Mouse (Mus musculus): ENCODE results near the gene Nedd9.

Gene Nedd9

DNA sequence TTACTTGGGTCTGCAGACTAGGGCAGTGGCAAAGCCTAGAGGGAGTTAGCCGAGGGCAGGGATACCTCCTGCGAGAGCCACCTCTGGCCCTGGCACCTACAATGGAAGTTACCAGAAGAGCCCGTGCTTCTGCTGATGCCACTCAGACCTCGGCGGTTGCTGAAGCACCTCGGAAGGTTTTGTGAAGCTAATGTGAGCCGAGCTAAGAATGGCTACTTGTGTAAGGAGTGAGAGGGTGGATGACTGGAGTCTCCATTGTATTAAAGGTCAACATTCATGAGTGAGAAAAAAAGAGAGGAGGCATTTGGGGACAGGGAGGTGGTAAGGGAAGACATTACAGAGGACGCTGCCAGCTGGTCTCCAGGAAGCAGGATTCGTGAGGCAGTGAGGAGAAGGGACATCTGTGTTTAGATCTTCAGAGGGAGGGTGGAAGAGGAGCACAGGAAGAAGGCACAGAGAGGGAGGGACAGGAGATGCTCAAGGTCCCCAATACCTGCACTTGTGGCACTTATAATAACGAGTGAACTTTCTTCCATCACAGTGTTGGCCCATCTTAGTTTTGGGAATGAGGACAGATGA is 78.7 kb downstream of the Nedd9 start:
- DNase-seq: no peak

DNA sequence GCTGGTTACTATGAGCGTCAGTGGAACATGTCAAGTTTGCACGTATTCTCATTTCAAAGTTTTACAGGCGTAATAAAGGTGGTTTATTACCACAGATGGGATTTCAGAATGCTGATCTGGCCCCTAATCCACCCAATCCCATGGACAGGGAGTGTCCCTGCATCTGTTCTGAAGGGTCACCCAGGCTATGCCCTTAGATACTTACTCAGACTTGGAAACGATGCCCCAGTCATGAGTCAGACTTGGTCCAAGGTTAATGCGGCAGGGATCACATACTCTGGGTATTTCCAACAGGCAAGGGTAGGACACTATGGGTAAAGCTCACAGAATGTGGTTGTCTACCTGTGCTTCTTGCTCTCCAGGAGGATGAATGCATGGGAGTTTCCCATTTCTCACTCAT is 82.2 kb downstream of the Nedd9 start:
- no peak for DNase-seq

DNA sequence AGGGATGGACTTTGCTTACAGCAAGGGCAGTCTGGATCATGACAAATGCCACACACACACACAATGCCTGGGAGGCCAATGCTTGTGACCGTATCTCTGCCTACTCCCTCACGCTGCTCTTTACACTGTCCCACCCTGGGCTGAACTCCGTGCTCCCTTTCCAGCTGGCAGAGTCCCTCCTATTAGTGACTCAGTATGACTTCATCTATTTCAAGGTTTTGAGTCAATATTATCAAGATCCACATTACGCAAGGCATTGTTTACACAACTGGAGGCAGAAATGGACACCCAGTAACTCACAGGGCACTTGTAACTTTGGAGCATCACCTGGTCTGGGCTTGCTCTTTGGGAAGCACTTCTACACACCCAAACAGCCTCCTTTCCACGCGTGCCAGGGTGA is 83.3 kb downstream of the Nedd9 start:
- DNase-seq: no peak

DNA sequence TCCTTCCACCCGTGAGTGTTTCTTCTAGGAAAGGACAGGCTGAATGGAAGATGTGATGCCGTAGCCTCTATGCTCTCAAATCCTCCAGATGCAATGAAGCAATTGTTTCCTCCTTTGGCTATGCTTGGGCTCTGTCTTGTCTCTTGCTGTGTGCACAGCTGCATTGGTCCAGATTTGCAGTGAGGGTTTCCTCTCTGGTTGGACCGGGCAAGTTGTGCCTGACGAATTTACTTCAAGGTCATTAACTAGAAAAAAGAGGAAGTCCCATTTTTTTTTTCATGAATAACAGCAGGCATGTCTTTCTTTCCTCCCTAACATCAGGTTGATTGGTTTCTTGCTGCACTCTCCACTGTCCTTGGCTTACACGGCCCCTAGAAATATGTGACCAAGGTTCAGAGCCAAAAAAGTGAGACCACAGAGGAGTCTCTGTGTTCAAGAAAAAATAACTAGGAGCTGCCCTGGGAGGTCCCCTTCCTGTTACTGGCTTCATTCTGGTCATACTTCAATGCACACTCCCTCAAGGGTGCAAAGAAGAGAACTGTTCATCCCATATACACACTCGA is 84.6 kb downstream of the Nedd9 start:
- DNase-seq: no peak

GRCm38 (mm10) chr13:41401775-41402174 is 85.4 kb downstream of the Nedd9 start:
- DNase-seq: no peak

GRCm38 (mm10) chr13:41400289-41400688 is 86.9 kb downstream of the Nedd9 start:
- no peak for DNase-seq

DNA sequence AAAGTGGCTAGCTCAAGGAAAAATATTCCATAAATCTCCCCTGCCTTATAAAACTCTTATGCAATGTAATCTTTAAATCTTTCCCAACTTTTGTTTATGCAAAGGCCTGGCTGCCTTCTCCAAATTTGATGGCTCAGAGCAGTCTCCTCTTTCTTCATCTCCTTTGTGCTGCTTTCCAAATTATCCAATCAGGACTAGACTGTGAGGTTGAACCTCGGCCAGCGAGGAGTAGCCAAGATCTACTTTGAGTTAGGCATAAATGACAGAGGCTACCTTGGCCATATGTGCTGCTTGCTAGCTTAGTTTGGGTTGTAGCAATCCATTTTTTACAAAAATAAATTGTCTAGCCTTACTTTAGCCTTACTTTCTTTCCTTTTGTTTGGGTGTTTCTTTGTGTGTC is 95.0 kb downstream of the Nedd9 start:
- no peak for DNase-seq

DNA sequence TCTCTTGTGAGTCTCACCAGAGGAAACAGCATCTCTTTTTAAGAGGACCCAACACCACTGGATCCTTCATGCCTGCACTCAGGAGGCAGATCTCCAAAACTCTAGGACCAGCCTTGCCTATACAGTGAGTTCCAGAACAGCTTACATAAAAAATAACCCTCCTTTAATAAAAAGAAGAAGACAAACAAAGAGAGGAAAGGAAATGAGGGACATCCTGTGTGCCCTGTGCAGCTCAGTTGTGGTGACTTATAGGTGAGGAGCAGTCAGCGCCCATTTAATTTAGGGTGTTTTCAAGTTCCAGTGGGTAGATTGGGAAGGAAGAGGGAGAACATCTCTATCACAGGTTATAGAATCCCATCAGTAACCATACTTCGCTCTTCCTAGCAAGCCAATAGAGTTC is 96.5 kb downstream of the Nedd9 start:
- DNase-seq: no peak

- DNase-seq: no peak
These were observed 100.6 kb downstream of the Nedd9 start for GRCm38 (mm10) chr13:41386581-41386980.

DNA sequence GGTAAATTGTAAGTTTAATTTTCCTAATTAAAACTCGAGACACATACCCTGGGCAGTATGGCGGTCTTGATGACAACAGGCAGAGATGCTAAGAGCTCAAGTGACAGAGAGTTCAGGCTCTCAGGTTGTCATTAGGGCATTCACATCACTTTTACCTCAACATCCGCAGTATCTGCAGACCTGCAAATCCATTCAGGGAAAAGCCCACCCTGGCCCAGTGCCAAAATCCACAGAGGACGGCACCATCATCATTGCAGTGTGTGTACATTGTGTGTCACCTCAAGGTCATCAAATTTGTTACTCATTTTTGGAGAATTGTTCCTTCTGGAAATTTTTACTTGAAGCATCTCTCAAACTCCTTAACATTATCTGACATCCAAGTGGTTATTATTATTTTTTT is 102.3 kb downstream of the Nedd9 start:
- no peak for DNase-seq

DNA sequence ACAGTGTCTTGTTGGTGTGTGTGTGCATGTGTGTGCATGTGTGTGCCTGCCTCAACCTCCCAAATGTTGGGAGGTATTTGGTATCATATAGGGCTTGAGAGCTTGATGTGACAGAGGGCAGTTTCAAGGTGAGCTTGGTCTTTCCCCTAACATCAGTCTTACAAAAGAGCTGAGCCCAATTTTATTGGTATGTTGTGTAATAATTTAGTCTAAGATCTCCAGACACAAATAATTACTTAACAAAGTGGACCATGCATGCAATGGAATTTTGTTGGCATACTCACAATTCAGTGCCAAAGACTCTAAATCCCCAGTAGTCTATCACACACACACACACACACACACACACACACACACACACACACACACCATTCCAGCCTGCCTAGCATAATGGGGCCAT is 104.5 kb downstream of the Nedd9 start:
- no peak for DNase-seq

- peak; percentile 52 for DNase-seq
These were observed 105.2 kb downstream of the Nedd9 start for GRCm38 (mm10) chr13:41381806-41382546.

DNA sequence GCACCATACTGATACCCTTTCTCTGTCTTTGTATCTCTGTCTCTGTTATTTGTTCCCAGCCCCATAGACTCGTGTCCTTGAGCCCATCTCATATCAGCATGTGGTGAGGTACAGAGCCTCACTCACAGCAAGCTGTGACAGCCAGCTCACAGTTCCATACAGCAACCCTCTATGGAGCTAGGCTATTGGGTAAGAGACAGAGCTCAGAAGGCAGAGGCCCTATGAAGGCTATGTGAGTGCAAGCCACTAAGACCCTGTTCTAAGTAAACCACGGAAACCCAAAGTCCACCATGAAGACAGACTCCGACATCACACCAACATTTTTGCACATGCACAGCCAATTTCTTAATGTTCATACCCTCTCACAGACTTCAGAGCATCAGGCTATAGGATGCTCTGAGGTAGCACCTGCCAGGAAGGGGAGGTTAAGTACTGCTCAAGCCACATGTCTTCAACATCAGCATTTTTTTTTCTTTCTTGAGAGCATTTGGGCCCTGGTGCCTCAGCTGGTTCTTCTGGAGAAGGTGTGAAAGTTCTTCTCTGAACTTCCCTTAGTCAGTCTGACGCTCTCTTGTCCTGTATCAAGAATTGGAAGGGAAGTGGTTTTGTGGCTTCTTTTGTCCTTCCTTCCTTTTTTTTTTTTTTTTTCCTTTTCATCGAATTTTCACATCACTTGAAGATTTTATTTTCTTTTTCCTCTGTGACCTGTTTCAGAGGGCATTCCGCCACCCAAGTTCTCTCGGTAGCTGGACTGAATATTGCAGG is 105.9 kb downstream of the Nedd9 start:
- peak; percentile 25 for DNase-seq

DNA sequence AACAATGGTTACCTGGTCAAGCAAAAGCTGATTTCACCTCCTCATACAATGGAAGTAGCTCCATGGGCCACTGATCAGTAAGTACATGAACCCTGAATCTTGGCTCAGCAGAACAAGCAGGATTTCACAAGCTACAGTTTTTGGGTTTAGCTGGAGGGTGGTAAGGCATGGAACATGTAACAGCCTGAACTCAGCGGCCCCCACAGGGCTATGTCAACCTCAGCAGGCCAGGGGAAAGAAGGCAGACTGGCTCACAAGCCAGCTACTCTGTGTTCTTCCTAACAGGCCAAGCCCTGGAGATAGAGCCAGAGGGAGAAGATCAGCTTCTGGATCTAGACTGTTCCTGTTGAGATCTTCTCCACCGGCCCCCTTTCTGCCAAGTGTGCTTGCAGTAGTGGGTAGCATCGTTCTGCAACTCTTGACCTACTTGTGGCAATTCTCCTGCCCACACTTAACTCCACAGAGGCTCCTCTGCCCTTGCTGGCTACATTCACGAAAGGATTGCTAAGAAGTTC is 107.2 kb downstream of the Nedd9 start:
- peak; percentile 12 for DNase-seq

GRCm38 (mm10) chr13:41378462-41378861 is 108.7 kb downstream of the Nedd9 start:
- DNase-seq: no peak

- no peak for DNase-seq
These were observed 109.3 kb downstream of the Nedd9 start for GRCm38 (mm10) chr13:41377856-41378255.

DNA sequence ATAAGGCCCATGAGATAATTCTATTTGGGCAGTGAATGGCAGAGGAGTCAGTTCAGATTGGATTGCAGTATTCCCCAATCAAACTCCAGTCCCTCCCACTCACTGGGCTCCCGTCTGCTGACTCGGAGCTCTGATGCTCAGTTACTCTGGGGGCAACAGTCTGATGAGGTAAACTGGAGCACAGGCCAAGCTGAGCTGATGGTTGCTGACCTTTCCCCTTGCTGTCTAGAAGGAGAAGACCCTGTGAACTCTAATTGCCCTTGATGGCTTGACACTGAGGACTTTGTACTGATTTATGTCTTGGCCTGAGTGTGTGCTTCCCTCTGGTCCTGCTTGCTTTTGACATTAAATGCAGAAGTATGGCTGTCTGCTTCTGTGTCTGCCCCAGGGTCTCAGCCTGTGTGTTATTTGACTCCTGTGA is 110.1 kb downstream of the Nedd9 start:
- no peak for DNase-seq

GRCm38 (mm10) chr13:41376111-41376510 is 111.1 kb downstream of the Nedd9 start:
- no peak for DNase-seq

DNA sequence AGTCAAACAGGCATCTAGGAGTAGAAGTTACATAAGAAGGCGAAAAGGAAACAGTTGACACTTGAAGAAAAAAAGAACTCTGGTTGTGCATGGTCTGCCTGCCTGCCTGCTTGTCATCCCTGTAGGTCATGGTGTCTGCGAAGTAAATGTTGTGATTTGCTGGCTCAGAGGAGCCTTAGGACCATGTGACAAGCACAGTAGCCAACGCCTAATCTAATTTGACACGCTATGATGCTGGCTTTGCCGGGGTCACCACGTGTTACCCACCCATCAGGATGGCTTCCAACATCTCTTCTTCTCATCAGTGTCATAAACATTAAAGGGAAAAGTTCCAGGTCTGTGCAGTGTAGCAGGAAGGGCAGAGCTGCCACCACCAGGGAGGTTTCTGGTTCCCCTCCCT is 111.5 kb downstream of the Nedd9 start:
- no peak for DNase-seq

DNA sequence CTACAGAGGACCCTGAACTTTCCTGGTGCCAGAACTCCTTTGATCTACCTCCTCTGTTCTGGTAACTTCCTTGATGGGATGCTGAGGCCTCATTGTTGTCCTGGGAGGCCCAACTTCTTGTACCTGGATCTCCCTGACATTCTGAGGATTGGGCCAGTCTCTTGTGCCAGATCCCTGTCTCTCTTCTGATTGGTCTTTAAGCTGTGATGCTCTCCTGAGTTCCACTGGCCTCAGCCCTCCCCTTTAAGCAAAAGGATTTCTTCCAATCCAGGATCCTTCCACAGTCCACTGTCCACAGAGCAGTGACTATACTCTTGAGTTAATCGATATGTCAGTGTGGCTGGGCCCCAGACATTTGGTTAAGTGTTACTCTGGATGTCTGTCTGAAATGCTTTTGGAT is 112.3 kb downstream of the Nedd9 start:
- DNase-seq: no peak

DNA sequence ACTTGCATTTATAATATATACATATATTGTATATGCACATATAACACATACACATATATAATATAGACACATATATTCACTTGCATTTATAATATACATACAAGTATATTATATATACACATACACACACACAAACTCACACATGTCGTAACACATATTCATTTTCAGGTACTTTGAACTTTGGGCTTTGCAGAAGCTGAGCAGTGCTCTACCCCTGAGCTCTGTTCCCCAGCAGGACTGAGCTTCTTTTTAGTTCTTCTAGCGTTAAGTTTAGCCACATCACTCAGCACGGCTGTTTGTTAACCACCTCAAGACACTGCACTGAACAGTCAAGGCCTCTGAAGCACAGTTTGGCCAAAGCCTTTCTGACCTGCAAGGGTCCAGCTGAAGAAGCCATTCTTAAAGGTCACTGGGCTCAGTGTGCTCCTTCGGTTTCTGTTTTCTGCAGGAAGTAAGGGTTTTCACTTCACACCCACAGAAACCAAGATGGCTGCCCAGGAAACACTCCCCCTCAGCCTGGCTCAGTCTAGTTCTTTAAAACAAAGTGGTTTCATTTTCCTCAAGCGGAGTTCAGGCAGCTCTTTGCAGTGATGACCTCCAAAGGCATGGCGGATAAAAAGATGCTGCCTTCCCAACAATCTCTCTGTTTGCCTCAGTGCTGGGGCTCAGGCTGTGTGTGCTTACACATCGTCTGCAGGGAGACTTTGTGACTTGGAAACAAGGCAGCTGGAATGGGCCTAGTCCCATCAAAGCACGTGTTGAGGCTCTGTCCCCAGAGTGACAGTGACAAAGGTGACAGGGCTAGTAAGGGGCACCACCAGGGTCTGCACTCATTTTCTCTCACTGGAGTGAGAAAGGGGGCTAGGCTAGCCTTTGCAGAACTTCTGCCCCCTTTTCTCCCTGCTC is 114.4 kb downstream of the Nedd9 start:
- DNase-seq: peak; percentile 65

DNA sequence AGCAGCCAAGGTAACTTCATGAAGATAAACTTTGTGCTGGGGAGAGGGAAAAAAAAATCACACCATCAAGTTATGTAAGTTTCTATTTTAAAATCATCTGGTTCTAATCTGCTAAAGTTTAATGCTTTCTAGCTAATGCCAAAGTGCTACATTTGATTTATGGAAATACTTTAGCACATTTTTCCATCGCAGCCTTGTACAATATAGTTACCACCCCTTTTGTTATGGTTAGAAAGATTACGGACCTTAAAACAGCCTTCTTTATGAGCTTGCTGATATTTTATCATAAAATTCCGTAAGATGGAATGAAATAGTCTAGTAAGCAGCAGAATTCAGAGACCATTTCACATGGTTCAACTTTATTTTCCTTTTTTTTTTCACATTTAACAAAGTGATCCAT is 115.6 kb downstream of the Nedd9 start:
- DNase-seq: no peak

- no peak for DNase-seq
These were observed 118.5 kb downstream of the Nedd9 start for GRCm38 (mm10) chr13:41368612-41369011.

All from thymus, postnatal 4 days (tissue).